Mouse (Mus musculus) liver, embryonic 11.5 days (tissue): ENCODE results near the gene 1700086D15Rik. TPM values are rescaled to one million over a fixed set of nuclear protein-coding genes. Genes with fewer than 3 reads are reported as not detected.

Experiments
- polyA plus RNA-seq: library from polyadenylated mRNA; unstranded; fragments of >200 nt; fragmentation: Nextera tagmentation; extraction: Ambion mirVana; gene quantifications from 2 replicates; pipeline ENCODE4 v1.2.1, GENCODE M21; 2014

The 1700086D15Rik gene
- polyA plus RNA-seq, 1 experiment from 2014 or later: not detected

Other genes with a start within 250 kb of the 1700086D15Rik start
- 47.3 and 54.6 TPM in 2 replicates for gene Elac2, start 180.9 kb downstream of the 1700086D15Rik start, polyA plus RNA-seq
- gene Arhgap44, start 3.1 kb upstream of the 1700086D15Rik start, polyA plus RNA-seq: 1.6 and 2.1 TPM in 2 replicates
- gene Myocd, start 110.1 kb upstream of the 1700086D15Rik start, polyA plus RNA-seq: 0.77 and 1.4 TPM in 2 replicates